Mouse (Mus musculus) activated CD4-positive, CD25-positive, alpha-beta regulatory T cell, adult 4 months (primary cell): Measurements from ENCODE around the gene Sh3bp4. TPM values are rescaled to one million over a fixed set of nuclear protein-coding genes. Genes with fewer than 3 reads are reported as not detected.

Experiments
- ATAC-seq: one replicate; pipeline ENCODE4 v1.8.0; 2017
- polyA plus RNA-seq, 2 experiments: library from polyadenylated mRNA; unstranded; fragments of 100-300 nt; shearing (Covaris generic); gene quantifications; one replicate each; pipeline ENCODE4 v1.2.1; 2017

Sh3bp4 gene
- polyA plus RNA-seq, 2 experiments from 2014 or later = 0.09 to 0.61 TPM

DNA sequence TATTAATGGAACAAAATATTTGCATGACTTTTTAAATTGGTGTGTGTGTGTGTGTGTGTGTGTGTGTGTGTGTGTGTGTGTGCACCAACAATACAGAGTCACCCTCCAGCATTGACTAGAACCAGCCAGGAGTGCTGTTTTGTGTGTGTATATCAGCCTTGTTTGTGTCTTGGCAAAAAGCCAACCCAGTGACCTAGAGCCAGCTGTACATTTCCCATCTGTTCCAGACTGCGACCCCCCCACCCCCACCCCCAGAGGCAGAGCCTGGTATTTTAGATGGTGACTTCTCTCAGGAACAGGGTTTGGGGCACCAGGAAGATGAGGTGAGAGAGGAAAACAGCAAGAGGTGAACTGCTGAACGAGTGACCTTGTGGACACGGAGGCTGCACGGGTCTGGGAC is 24.2 kb downstream of the Sh3bp4 start:
- ATAC-seq = no peak

DNA sequence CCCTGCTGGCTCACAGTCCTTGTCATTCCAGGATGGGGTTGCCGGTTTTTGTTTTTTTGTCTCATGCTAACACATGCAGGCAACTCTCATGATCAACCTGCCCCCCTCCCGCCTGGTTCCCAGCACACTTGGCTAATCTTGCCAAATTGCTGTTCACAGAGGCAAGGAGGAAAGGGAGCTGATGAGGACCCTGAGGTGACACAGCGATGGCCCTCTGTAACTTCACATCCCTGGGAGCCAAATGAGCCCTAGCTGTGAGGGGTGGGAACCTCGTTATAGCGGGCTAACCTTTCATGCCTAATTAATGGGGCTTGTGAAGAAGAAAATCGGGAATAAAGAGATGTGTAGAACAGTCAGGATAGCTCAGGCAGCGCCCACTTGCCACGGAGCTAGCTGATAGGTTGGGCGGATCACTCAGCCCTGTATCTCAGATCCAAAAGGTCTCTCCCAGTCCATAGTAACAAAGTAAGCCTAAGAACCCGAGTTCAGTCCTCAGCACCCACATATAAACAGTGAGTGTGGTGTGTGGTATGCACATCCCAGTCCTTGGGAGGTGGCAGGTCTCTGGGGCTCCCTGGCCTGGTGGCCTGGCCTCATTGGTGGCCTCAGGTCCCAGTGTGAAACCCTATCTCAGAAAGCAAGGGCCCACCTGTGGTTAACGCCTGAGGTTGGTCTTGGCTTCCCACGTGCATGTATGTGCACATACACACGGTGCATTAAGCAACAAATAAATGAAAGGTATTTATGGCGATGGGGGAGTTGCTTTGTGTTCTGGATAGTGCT is 25.6 kb downstream of the Sh3bp4 start:
- ATAC-seq = no peak

DNA sequence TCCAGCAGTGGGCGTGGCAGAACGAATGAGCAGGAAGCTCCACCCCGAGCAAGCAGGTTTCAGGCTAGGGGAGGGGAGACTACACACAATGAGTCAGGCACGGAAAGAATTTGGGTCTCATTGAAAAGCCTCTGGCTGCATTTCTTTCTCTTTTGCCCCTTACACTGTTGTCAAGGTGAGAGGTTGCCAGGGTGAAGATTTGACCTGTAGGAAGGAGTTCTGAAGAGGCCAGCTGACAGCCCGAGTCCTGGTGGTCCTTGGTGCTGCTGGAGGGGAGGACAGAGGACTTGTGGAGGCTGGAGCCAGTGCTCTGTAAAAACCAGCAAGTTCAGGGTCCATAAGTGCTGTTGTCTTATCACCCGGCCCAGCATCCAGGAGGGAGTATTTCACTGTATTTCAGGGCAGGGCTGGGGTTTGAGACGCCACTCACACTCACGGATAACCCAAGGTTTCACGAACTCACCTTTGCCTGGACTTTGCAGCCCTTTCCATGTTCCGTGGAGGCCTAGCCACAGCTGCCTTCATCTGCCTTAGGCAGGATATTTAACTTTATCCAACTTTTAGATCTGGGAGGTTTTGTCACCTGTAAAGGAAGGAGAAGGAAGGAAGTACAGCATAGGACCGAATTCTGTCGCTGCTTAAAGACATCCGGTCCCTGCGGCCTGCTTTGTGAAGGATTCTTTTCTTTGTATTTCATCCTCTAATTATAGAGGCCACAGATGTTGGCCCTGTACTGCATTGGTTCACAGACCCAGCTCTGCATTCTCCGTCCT is 32.2 kb downstream of the Sh3bp4 start:
- no peak for ATAC-seq

DNA sequence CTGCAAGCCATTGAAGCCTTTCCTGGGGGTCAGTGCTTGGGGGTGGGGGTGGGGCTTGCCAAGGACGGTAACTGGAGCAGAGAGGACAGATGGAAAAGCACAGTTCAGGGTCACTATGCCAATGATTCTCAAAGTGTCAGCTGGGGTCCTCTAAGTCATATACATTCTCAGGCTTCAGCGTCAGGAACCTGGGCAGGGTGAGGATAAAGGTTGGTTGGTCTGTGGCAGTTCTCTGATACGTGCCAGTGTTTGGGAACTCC is 32.7 kb downstream of the Sh3bp4 start:
- ATAC-seq = no peak

DNA sequence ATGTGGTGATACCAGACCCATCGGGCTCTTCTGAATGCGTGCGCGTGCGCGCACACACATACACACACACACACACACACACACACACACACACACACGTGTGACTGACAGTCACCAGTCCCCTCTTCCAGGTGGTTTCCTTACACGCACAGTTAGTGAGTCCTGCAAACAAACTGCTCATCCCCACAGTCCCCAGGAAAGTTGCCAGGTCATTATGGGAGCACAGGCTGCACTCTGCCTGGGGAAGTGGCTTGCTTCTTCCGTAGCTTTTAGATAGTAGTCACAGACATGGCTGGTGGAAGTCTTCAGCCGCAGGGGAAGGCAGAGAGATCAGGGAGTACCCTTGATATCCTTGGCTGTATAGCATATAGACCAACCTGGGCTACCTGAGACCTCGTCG is 33.3 kb downstream of the Sh3bp4 start:
- ATAC-seq = no peak

DNA sequence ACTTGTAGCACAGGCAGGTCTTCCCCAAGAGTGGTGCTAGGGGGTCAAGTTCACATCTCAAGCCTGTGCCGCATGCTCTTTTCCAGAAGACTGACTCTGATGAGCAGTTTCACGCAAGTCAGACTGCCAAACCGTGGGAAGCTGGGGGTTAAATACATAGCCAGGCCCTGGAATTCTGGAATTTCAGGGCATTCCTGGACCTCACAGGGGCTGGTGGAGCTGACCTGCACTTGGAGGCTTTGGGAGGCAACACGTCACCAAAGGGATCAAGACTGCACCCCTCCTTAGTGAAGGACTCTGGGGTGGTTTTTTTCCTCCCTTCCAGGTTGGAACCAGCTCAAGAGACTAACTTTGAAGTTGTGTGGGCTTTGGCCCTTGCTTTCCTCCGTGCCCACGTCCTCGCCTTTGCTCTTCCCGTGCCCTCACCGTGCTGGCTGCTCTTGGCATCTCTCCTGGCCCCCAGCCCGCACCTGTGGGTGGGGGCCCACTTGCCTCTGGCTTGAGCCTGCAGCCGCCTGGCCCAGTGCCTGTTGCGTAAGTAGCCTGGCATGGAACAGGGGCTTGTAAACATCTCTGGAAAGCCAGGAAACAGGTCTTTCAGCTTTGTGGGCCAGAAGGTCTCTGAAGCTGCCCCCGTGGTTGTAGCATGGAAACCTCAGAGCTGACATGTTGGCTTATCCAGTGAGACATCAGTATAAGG is 34.0 kb downstream of the Sh3bp4 start:
- no peak for ATAC-seq

DNA sequence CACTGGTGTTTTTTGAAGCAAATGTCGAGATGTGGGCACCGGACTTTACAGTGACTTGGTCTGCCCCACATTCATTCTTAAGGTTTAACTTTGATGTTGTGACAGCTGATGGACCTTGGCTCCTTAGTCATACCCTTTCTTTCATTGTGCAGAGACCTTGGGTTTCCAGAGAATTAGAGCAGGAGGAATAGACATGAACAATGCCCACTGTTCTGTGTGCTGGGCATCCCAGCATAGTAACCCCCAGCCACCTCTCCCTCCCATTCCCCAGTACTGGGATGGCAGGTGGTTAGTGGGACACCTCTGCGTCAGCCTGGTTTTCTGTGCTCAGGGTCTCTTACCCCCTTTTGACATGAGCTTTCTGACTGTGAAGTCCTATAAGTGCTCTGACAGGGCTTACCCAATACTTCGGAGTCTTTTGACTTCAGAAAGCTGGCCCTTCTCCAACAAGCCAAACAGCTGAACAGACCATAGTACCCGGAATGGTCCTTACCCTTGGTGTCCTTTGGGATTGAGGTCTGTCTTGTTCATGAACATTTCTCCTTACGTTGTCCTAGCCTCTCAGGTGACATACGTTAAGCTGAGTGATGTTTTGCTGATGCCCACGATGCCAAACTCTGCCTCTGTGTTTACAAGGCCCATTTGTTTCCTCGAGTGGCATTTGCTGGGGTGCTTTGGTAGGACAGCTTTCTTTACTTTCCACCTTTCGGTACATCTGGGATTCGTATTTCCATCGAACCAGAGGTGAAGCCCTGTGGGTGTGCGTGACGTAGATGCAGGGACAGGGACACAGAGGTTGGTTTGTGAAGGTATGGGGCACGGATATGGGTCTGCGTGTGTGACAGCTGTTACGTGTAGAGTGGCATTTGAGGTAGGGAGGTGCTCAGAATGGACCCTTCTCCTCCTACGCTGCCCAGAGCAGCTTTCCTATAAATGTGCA is 35.9 kb downstream of the Sh3bp4 start:
- no peak for ATAC-seq

DNA sequence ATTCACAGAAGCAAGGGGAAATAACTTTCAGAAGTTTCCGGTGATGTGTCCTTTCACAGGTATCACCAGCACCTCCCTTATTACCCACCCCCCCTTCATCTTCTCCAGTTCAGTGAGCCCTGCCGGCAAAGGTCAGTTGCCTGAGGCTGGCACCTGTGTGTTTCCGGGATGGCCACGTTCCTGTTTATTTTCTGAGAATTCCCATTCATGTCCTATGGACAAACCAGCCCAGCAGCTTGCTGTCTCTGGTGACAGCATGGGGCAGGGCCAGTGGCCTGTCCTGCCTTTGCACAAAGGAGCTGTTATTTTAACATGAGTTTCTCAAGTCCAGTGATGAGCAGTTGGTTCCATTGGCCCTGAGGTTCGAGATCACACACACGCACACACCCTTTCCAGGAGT is 37.3 kb downstream of the Sh3bp4 start:
- no peak for ATAC-seq

DNA sequence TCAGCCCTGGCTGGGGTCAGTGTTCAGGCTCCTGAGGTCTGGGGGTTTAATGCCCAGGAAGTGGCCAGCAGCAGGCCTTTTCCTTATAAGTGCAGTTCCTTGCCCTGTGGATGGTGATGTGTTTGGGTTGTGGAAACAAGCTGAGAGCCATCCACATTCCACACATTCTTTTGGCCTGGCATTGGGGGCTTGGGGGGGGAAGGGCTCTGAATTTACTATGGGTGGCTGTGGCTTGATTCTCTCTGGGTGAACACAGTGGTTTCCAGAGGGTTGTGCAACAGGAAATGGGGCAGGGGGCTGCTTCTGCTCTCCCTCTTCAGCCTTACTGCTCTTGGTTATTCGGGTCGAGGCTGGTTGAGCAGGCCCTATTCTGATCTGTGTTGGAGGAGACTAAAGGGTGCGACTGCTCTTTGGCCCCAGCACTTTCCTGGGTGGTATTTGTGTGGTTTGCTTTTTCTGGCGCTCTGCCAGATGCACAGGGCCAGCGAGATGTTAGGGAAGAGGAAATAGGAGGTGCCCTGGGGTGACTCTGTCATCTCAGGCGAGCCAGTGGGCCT is 38.2 kb downstream of the Sh3bp4 start:
- ATAC-seq = no peak

DNA sequence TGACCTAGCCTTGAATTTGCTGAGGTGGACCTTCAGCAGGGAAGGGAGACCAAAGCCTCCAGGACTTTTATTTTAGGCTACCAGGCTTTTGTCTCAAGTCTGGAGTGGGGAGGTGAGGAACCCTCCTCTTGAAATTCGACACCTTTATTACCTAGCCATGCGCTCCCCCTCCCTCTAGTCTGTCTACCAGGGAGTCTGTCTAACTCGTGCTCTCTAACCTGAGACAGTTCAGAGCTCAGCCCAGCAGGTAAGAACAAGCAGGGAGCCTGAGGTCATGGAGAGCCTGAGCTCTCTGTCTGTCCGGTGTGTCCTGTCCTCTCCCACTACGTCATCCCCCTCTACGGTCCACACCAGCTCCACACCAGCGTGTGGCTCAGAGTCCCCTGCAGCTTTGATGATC is 39.6 kb downstream of the Sh3bp4 start:
- ATAC-seq = no peak

DNA sequence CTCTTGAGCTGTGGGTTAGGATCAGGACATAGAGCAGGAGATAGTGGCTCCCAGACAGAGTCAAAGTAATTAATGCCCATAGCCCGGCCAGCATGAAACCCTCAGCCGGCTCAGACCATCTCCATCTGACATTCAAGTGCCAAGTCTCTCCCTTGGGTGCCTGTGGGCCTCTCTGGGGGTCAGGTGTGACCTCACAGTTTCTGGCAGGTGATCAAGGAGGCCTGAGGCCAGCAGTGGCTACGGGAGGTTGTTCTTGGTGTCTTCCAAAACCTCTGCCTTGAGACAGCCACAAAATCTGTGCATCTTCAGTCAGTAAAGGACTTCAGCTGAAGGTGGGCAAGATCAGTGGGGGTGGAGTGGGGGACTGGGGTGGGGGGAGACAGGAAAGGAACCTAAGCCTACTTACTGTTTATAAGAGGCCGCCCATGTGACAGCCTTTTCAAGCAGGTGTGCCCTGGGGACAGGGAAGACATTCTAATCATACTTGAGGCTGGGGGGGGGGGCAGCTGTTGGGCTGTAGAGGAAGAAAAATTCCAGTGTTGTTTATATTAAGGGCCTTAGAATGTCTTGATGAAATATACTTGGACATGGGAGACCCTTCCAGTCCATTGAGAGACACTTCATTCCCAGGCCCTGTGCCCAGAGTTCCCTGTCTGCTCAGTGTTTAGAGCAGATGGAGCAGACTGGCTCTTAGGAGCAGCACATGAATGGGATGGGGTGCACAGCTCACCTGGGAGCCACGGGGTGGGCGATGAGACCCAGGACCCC is 40.7 kb downstream of the Sh3bp4 start:
- ATAC-seq = no peak

DNA sequence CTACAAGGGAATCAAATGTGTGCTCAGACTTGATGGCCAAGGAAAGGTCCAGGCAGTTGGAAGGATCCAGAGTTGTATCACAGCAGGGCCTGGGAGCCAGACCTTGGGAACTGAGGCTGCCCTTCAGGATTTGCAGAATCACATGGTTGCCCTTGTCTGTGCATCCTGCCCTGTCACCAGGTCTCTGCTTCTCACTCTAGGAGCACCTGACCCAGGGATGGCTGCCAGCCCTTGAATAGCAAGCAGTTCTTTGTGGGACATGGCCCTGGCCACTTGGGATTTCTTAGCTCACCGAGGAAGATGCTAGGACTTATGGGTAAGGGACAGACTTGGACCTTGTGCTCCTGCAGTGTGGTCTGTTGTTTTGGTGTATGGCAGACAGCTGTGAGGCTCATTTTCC is 42.3 kb downstream of the Sh3bp4 start:
- no peak for ATAC-seq

DNA sequence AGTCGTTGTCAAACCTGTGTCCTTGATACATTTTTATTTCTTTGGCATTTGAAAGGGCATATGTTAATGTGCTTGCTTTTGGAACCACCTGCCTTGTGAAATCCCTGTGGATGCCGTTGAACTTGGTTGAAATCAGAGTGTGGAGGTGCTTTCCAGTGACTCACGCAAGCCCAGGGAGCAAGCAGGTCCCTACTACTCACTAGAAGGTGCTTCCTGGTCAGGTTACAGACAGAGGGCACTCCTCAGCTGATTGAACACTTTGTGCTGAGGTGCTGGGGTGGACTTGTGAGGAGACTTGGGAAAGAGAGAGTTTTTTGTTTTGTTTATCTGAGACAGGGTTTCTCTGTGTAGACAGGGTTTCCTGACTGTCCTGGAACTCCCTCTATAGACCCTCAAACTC is 43.5 kb downstream of the Sh3bp4 start:
- ATAC-seq = no peak

DNA sequence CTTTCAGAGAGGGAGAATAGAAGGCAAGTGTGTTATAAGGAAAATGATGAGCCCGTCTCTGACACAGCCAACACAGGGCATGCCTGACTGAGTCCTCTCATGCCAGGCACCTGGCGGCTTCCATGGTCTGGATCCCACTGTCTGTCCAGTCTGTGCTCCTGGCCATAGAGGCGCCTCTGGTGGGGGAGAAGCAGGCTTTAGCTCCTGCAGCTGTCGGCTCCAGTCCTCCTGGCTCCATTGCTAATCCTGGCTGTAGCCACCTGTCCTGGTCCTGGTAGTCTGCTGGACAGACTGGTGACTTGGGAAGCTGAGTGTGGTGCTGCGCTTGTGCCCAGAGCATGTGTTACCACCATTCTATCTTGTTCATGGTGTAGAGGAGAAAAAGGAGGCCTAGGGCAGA is 46.8 kb downstream of the Sh3bp4 start:
- no peak for ATAC-seq

DNA sequence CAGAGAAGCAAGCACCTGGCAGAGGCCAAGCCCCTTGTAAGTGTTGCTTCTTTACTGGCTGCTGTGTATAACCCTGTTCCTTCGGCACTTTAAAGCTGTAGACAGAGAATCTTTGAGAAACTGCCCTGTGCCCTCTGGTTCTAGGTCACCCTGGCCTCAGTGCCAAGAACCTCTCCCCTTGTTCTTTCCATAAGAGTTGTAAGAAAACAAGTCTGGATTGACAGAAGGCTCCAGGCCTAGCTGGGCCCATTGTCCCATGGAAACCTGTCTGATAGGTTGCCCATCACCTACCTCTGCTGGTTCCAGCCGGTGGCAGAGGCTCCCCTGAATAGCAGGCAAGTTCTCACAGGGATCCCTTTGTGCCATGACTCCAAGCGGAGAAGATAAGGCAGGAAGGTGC is 47.9 kb downstream of the Sh3bp4 start:
- ATAC-seq = no peak

DNA sequence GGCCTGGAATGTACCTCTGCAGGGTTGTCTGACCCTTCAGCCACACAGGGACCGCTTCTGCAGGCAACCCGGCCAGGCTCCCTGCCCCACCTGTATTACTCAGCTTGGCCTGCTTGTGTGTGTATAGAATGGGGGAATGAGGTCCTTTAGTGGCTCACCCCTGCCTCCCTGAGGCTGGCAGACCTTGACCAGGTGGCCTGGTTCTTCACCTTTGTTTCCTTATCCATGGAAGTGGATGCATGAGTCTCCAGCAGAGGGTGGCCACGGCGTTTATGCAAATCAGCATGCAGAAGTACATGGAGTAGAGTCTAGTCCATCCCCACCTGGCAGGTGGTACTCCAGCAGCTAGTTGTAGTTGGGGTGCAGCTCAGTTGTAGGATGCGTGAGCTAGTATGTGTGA is 48.6 kb downstream of the Sh3bp4 start:
- ATAC-seq = no peak

DNA sequence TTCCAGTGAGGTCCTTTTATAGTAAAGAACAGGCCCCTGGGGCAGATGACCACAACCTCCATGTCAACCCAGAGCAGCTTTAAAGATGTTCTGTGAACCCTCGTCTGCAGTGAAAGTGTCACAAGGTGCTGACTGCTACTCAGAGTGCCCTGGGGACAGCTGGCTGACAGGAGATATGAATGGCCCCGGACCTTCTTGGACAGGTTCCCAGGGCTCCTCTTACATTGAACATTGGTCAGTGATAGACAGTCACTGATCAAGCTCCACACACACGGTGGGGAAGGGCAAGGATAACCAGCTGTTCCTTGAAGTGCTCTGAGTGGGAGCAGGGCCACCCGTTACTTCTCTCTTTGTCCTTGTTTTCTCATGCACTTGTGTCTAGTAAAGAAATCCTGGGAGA is 50.1 kb downstream of the Sh3bp4 start:
- ATAC-seq = no peak

DNA sequence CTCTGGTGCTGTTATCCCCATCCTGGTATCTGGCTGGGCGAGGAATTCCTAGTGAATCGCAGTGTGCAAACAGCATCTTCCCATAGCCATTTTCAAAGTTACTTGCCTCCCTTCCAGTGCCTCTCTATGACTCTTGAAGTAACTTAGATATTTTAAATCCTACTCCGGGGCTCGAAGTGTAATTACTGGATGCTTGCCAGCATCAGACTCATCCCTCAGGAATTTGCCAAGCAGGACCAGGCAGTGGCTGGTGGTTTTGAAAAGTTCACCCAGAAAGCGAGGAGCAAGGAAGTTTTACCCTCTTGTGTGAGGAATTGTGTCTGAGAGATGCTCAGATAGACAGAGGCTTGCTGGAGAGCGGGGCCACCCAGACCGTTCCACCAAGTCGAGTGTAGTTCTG is 51.3 kb downstream of the Sh3bp4 start:
- no peak for ATAC-seq

DNA sequence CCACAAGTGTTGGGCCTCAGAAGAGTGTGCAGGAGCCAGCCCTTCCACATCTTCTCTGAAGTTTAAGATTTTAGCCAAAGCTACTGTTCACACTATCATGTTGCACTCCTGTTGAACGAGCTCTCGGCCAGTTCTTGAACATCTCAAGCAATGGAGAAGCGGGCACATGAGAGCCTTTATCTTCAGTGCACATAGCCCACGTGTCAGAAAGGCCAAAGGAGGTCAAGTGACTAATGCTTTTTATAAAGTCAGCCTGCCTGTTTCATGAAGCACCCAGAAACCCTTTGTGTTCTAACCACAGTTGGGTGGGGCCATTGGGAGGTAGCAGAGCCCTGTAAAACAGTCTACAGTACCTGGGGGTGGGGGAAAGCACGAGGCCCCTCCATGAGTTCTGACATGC is 52.2 kb downstream of the Sh3bp4 start:
- no peak for ATAC-seq

DNA sequence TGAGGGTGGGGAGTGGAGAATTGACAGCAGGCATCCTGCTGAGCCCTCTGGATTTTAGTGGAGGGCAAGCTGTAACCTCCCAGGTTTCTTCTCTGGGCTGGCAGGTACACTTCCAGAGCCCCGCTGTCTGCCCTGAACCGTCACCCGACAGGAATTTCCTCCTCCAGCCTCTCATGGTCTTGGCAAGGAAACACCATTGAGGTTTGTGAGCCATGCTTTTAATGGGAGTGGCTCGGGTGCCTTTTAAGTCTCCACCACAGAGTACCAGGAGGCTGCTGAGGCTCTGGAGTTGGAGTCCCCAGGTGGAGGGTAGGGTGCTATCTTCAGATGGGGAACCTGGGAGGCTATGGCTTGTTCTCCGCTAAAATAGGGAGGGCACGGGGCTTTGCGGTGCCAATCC is 53.9 kb downstream of the Sh3bp4 start:
- ATAC-seq = no peak

DNA sequence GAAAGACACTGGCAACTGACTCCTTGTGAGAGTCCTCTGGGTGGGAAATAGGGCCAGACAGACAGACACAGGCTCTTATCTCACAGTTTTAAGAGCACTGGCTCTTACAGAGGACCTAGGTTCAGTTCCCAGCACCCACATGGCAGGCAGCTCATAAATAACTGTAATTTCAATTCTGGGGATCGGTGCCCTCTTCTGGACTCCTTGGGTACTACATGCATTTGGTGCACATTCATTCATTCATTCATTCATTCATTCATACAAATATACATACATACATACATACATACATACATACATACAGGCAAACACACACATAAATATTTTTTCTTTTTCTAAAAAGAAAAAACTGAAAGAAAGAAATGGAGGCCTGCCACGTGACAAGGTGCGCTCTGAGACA is 56.9 kb downstream of the Sh3bp4 start:
- no peak for ATAC-seq

DNA sequence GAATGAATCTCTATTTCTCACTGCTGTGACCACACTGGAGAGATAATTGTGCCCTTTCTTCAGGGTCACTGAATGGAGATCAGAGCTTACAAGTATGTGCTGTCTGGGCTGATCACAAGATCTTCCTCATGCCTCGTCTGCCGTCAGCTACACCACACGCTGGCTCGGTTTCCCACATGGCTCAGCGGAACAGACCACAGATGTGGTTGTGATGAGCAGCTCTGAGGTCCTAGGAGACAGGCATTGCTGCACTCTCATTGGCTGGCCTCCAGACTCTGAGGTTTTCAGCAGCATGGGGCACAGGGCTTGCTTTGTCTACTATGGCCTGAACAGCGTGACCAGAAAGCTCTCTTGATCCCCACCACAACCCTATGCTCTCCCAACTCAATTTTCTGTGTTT is 60.2 kb downstream of the Sh3bp4 start:
- no peak for ATAC-seq
